Mouse (Mus musculus) thymus, postnatal 0 days (tissue): ENCODE data around the gene Atad5. TPM values are rescaled to one million over a fixed set of nuclear protein-coding genes. Genes with fewer than 3 reads are reported as not detected.

ENCODE experiments used
- DNase-seq: peaks from one replicate; pipeline ENCODE4 v3.0.0-alpha.2; 2015; ENCODE audit warnings: low spot score
- polyA plus RNA-seq: library from polyadenylated mRNA; unstranded; fragments of >200 nt; fragmentation: Nextera tagmentation; extraction: Ambion mirVana; gene quantifications from 2 replicates; pipeline ENCODE4 v1.2.1, GENCODE M21; 2015

The Atad5 gene
- polyA plus RNA-seq, 1 experiment from 2014 or later: 15.7 TPM

DNA sequence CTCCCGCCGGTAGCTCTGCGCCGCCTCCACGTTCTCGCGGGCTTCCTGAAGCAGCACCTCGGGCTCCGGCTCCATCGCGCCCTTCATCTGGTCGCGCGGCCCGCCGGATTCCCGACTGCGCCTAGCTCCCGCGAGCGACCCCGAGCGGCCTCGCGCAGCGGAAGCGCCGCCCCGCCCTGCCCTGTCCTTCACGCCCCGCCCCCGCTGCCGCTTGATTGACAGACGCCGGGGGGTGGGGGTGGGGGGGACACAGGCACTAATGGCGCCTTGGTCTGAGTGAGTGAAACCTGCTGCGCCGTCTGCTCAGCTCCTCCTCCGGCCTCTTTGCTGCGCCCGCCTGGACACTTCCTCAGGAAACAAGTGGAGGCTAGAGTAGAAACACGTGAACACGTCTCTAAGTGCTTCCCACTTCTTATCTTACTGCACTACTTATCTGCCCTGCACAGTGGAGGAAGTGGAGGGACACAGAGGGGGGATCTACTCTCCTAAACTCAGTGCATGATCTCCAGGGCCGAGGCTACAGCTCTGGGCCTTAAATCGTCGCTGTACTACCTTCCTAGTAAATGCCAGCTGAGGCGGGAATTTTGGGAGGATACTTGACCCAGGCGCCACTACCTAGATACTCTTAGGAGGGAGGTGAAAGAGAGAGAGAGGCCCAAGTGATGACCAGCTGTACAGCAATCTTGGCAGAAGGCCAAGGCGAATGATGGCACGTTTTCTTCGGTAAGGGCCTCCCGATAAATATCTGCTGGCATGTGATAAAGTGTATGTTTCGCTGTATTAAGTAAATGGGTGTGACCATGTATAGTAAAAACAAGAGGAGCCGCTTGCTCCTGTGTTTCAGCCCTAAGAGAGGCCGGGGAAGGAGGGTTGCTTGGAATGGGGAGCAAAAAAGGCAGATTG, 8.1 kb upstream of the Atad5 start, which contains the start of gene Crlf3:
Gene Crlf3, minus strand, starts transcription at position 166 of the 903 bp plus-strand sequence.
- DNase-seq: peak; percentile 94

DNA sequence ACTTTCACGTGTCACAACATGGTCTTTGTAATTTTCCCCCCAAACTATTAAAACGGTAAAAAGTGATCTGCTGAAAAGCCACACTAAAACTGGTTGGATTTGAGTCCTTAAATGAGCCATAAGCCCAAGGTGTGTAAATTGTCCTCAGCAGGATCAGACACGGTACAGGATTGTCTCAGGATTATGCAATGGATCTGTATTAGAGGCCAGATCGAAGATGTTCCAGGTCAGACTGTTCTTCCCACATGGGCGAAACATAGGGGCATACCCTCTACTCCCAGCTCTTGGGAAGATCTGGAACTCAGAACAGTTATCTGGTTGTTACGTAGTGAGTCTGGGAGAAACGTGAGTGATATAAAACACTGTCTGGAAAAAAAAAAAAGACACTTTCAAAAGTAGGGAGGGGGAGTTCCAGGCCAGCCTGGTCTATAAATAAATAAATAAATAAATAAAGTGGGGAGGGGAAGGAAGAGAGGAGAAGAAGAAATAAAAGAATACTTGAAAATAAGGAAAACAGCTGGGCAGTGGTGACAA, 7.3 kb upstream of the Atad5 start:
- DNase-seq: no peak

DNA sequence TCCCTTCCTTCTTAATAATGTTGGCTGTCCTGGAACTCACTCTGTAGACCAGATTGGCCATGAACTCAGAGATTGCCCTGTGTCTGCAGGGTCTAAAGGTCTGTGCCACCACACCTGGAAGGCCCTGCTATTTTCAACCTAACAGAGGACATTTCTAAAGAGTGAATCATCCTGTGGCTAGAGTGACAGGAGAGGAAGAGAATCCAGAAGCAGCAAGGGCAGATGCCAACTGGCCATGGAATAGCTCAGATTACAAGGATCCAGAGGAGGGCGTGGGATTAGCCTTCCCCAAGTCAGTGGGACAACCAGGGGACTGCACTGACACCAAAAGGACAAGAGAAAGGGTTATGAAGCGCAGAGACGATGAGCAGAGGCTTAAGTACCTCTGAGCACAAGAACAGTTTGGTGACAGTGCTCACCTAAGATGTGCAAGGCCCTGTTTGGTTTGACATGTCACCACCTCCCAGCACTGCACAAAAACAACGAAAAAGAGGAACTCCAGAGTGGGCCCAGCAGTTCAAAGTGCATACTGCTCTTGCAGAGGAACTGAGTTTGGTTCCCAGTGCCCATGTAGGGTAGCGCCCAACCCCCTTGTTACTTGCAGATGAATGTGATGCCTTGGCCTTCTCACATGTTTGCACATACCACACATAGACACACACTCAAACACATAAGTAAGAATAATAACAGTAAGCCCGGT, 3.7 kb upstream of the Atad5 start:
- DNase-seq: no peak

DNA sequence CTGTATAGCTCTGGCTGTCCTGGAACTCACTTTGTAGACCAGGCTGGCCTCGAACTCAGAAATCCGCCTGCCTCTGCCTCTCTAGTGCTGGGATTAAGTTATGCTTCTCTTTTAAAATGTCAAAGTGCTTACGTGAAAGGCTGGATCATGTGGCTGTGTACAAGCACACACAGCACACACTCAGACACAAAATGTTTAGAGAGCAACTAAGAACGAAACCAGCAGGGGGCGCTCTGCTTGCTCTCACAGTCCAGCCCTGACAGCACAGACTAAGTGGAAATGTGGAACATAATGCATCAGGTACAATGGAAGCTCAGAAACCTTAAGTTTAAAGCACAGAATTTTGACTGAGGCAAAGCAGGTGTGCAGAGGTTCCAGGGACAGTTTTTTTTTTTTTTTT, 2.4 kb upstream of the Atad5 start:
- peak; percentile 91 for DNase-seq

DNA sequence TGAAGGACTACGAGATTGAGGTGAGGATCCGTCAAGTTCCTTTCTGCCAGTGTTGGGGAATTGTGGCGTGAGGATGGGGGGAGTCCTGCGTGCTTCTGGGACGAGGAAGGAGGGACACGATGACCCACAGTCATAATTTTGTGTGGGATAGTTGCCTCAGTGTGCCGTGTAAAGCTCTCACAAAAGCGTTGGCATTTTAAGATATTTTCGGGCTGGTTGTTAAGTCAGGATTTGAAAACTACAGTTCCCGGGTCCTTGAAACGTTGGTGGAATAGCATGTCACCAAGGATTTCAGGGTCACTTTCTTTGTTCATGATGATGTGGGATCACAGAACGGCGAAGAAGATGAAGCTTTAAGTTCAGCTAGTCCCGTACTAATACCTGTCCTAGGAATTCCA, 616 bp downstream of the Atad5 start:
- no peak for DNase-seq

DNA sequence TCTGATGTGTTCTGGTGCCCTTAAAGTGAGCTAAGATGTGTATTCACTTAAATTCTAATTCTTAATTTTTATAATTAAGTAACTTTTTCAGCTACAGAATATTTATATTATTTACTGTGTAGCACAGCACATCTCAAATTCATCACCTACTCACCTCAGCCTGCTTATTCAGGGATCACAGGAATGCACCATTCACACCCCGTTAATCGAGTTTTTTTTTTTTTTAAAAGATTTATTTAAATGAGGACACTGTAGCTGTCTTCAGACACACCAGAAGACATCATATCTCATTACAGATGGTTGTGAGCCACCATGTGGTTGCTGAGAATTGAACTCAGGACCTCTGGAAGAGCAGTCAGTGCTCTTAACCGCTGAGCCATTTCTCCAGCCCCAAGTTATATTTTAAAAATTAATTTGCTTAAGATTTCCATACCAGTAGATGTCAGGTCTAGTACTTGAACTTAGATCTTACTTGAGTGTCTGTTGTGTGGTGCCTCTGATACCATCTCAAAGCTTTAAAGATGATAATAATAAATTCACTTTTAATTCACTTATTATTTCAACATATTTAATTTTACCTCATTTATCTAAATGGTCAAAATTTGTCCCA, 1.5 kb downstream of the Atad5 start:
- DNase-seq: no peak

DNA sequence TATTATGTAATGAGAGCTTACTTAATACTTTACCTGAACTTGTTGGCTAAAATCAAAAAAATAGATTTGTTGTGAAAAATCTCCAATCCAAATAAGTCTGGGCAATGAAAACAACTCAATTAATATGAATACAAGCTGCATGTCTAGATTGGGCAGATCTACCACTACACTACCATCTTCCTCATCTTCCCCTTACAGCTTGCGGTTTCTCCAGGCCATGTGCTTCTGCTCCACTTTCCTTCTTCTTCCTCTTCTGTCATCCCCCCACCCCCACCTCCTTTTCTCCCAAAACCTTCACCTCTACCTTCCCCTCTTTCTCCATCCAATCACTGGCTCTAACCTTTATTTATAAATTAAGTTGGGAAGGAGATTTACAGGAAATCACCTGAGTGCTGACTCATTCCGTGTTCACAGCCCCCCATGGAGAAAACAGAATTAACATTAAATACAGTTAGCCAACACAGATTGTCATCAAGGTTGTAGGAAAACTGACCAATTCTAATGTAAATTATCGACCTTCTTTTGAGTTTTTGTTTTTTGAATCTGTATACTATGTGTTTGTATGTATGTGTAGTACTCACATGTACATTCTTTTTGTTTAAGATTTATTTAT, 9.3 kb downstream of the Atad5 start:
- no peak for DNase-seq

DNA sequence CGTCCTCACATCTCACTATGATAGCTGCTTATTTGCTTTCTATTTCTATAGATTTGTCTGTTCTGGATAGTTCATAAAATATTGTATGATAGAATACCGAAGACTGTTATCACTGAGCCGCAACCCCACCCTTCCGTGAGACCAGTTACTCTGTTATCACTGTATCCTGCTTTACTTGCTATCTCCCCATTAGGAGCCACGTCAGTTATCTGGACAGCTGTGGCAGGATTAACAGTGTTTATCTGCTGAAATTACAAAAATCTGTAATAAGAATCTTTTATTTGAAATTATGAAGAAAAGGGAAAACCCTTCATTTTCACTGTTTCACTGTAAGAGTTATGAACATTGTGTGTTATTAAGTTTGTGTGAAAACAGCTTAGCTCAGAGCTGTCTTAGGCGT, 12.1 kb downstream of the Atad5 start:
- DNase-seq: no peak

DNA sequence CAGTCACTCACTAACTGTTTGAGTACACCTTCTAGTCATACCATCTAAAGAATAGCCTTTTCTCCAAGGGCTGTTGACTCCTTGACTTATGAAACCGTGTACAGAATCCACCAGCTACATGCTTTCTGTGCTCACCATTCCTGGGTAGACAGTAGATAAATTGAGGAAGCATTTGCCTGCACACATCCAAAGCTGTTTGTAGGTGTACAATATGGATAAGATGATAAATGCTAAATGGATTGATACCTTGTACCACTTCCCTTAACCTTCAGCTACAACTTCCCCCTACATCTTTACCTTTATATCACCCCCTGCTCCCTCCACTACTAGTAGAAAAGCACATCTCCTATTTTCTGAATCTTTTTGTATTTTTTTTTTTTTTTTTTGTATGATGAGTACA, 15.2 kb downstream of the Atad5 start:
- no peak for DNase-seq

DNA sequence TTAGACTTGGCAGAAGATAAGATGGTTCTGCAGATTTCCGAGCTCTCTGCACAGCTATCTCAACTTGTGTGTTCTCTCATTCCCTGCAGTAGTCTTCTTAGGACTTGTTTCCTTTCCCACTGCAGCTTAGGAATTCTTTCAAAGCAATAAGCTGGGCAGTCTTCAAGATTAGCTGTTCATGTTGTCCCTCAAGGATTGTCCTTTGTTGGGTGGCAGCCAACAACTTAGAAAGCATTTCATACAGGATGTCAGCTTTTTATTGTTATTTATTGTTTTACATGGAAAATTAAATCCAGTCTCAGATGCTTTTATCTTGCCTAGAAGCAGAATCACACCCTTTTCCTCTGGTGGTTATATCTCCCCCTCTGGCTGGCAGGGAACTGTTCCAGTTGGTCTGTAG, 27.2 kb downstream of the Atad5 start:
- no peak for DNase-seq

DNA sequence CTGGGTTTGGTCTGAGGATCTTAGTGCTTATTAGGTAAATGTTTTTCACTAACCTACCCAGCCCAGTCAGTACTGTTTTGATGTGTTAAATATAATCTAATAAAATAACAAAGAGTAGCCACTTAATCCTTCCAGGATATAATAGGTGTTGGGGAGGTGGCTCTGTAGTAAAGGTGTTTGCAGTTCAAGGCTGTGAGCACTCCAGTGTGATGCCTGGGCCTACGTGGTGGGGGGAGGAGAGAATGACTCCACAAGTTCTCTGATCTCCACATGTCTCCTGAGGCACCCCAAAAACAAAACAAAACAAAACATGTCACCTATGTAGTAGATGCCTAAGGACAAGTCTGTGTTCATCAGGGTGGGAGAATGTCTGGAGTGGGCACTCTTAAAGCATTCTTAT, 42.9 kb downstream of the Atad5 start:
- no peak for DNase-seq

DNA sequence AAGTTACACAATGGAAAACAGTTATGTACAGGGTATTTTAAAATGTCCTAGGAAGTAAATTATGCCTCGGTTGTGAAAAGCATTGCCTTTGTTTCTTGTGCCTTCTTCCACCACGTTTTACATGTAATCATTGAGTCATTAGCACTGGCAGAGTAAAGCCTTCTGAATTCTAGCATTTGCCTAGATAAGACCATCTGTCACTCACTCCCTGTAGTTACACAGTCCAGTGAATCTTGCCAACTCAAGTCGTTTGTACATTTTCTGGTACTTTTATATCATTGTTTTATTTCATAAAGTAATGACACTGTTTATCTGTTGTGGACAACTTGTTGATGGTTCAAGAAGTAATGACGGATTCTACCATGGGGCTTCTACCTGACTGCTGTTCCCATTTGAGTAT, 45.5 kb downstream of the Atad5 start:
- no peak for DNase-seq

DNA sequence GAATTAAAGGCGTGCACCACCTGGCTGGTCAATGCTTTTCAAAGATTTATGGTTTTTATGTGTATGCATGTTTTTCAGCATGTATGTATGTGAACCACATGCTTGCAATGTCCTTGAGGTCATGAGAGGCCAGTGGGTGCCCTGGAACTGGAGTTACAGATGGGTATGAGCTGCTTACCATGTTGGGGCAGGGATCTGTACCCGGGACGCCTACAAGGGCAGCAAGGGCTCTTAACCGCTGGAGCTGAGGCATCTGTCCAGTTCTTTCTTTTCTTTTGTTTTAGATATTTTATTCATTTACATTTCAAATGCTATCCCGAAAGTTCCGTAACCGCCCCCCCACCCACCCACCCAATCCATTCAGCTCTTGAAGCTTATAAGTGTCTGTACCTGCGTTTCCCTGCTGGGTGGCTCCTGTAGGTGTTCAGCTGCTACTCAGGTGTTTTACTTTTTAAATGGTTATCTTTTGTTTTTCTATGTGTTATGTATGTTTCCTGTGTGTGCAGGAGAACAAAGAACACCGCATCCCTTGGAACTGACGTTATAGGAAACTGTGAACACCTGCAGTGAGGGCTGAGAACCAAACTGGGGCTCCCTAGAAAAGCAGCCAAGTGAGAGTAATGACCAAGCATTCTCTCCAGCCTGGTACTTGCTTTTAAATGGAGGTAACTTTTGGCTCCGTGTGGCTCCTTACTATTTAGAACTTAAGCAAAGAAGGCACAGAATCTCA, 46.9 kb downstream of the Atad5 start:
- DNase-seq: peak; percentile 83

DNA sequence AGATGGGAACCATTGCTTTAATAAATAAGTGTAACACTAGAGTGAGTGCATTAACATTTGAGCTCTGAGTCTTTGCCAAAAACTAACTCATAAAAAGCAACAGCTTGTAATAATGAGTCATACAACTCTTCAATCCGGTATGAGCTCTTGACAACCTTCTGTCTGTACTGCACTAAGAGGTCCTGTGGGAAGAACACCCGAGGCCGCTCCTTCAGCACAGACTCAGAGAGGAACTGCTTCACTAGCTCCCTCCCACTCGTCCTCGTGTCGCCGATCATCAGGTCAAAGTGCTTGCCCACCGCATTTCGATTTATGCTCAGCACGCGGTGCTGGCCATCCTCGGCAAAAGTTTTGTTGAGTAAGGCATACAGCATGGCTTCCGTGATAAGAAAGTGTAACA, 47.6 kb downstream of the Atad5 start:
- no peak for DNase-seq

DNA sequence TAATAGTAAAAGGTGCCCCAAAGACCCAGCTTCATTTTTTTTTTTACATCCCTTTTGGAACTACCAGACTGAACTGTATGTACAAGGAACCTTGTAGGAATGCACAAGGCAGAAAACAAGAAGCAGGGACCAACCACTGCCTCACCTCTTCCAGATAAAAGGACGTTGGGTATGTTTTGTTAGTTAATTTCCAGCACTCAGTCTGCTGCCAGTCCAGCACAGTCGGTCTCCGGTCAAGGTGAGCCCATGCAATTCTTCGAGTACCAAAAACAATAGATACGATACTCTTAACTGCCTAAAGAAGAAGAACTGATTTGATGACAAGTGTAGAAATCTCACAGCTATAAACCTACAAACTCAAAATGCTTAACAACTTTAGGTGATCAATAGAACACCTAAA, 48.6 kb downstream of the Atad5 start:
- no peak for DNase-seq

DNA sequence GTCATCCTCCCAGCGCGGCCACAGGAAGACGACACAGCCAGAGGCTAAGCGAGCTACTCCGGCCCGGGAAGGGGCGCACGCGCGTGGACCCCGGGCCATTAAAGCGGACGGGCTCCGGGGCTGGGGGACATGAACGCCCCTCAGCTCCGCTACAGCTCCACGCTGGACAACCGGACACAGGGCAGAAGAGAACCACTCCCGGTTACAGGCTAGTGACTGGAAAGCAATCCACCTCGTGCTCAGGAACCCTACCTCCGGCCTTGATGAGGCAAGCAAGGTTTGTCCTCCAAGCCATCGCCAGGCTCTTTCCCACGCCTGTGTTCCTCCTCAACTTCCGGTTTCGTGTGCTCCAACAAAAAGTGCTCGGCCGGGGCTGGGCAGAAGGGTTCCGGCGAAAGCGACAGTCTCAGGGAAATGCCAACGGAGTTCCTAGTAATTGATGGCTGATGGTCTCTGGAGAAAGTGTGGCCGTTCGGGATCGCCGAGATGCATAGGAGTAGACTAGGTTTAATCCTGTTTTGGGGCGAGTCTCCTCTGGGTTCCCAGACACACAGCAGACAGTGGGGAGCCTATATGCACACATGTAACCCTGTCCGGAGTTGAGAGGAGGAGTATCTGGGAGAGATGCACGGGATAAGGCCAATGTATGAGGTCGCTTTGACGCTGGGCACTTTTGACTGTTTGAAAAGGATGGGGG, 52.8 kb downstream of the Atad5 start, which contains the start of gene Tefm:
Gene Tefm, minus strand, starts transcription at position 351 of the 697 bp plus-strand sequence.
- DNase-seq: peak; percentile 81

DNA sequence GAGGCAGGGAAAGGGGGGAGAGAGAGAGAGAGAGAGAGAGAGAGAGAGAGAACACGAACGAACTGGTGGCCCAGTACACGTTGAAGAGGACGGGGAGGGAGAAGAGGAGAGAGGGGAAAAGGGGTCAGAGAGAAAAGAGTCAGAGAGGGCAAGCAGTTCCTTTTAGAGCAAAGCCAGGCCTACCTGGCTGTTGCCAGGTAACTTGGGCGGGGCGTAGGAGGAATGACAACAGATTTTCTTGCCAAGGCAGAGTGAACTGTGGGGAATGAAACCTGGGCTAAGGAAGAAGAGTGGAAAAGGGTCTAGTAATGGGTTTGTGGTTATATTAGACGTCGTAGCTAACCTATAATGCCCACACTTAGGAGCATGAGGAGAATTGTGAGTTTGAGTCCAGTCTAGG, 53.7 kb downstream of the Atad5 start:
- no peak for DNase-seq

DNA sequence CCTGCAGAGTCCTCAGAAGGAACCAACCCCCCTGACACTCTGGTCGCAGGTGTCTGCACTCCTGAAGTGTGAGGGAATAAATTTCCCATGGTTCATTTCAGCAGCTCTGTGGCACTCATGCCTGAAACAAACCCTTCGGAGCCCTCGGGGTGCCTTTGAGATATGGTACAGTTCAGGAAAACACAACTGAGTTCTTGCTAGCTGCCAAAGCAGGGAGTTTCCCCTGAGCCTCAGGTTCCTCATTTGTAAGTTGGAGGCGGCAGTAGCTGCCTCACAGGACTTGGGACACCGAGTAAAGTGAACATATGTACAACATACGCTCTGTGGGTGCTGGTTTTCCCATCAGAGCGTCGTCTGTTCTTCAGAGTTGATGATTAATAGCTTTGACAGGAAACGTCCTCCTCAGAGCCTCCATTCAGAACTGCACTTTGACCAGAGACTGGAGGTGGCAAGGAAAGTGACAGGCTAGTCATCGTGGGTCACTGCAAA, 56.6 kb downstream of the Atad5 start:
- peak; percentile 31 for DNase-seq

DNA sequence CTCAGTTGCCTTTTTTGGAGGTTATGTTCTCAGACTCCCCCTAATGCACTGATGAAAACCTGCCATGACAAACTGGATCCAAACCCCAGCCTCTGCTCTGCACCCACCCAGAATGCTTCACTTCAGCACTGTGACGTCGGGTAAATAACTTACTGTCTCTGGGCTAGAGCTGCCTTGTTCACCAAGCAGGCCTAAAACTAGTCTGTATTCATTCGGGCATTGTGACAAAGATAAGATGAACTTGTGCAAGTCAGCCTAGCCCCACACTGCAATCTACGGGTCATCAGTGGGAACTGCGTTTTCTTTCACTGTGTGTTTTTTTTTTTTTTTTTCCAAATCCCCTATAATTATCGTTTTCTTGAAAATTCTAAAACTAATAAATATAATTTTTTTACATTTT, 58.5 kb downstream of the Atad5 start:
- peak; percentile 41 for DNase-seq

DNA sequence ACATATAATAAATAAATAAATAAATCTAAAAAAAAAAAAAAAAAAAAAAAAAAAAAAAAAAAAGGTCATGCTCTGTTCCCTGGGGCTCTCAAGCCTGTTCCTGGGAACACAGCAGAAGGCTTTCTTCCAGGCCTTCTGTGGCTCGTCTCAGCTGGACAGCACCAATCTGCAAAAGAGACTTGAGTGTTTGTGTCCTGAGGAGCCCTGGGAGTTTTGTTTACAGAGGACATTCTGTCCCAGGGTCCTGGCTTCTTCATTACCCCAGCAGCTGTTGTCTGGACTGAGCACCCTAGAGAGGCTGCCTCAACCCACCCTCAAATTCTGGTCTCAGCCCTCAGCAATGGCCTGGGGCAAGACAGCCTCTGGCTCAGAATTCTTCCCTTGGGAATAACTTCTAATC, 59.1 kb downstream of the Atad5 start:
- no peak for DNase-seq
